Mouse (Mus musculus) hindbrain, postnatal 0 days (tissue): ENCODE data around the gene Angpt4. TPM values are rescaled to one million over a fixed set of nuclear protein-coding genes. Genes with fewer than 3 reads are reported as not detected.
A peak's percentile ranks its signal among the peaks of the same experiment; 100 is the strongest.

Experiments
- ATAC-seq: fragments of 200-750 bp; cut with Nextera tagmentation; 2 replicates; pipeline ENCODE4 v1.8.0; 2017; ENCODE audit warnings: mild to moderate bottlenecking, moderate TSS enrichment, moderate library complexity
- DNase-seq: peaks from one replicate; pipeline ENCODE4 v3.0.0-alpha.2; 2015; ENCODE audit warnings: low spot score
- H3K27ac ChIP-seq: fragments of 300-500 bp; sonication (generic); 2 replicates; pipeline ENCODE4 v1.5.1; 2014; ENCODE audit warnings: mild to moderate bottlenecking
- H3K27me3 ChIP-seq: fragments of 300-500 bp; sonication (generic); 2 replicates; pipeline ENCODE4 v1.6.1; 2014; ENCODE audit warnings: low read length, mixed read lengths; ENCODE audit not compliant: insufficient read depth
- H3K36me3 ChIP-seq: fragments of 300-500 bp; sonication (generic); 2 replicates; pipeline ENCODE4 v1.6.1; 2014; ENCODE audit warnings: low read length, mixed read lengths; ENCODE audit not compliant: insufficient read depth
- H3K4me1 ChIP-seq: fragments of 300-500 bp; sonication (generic); 2 replicates; pipeline ENCODE4 v1.6.1; 2014; ENCODE audit warnings: antibody characterized with exemption, low read length, mixed read lengths; ENCODE audit not compliant: insufficient read depth
- H3K4me2 ChIP-seq: fragments of 300-500 bp; sonication (generic); 2 replicates; pipeline ENCODE4 v1.6.1; 2014; ENCODE audit warnings: low read depth, mild to moderate bottlenecking, low read length, moderate library complexity, mixed read lengths
- H3K4me3 ChIP-seq: fragments of 300-500 bp; sonication (generic); 2 replicates; pipeline ENCODE4 v1.5.1; 2014; ENCODE audit warnings: low read length
- H3K9ac ChIP-seq: fragments of 300-500 bp; sonication (generic); replicated peaks from 2 replicates; pipeline ENCODE4 v1.6.1; 2014; ENCODE audit warnings: mild to moderate bottlenecking, low read length, moderate library complexity, mixed read lengths
- H3K9me3 ChIP-seq: fragments of 300-500 bp; sonication (generic); 2 replicates; pipeline ENCODE4 v1.6.1; 2016; ENCODE audit warnings: low read length, mixed read lengths
- CTCF ChIP-seq: IDR thresholded peaks from 2 replicates; pipeline ENCODE4 v1.5.1; 2016; ENCODE audit warnings: antibody characterized with exemption, control low read depth, low read depth
- WGBS: fragments of 180-500 bp; shearing (Covaris S2); extraction: QIAGEN DNeasy Blood & Tissue Kit; methylation state at CpG from one replicate; pipeline ENCODE4 v1.1.7; 2014; 5-methylcytosine and 5-hydroxymethylcytosine counted together
- microRNA counts: library from miRNA; unstranded; fragments of <30 nt; microRNA quantifications from one replicate; lab custom pipeline; 2015
- microRNA-seq, 2 experiments: library from miRNA; unstranded; fragments of <30 nt; microRNA quantifications; one replicate each; pipeline ENCODE4; 2016
- polyA plus RNA-seq: library from polyadenylated mRNA; unstranded; fragments of >200 nt; fragmentation: Nextera tagmentation; extraction: Ambion mirVana; gene quantifications from 2 replicates; pipeline ENCODE4 v1.2.1, GENCODE M21; 2015
- total RNA-seq: library from RNA; depleted of rRNA; stranded (reverse); fragments of >200 nt; gene quantifications from 2 replicates; pipeline ENCODE4 v1.2.3, GENCODE M21; 2014; rRNA removed

Gene Angpt4
- total and polyA plus RNA-seq, 2 experiments from 2014 or later: 0.10 to 0.28 TPM

GRCm38 (mm10) chr2:151985426-151986172 is 74.6 kb downstream of the Angpt4 start:
- no peak for TF ChIP-seq CTCF
- Histone ChIP-seq H3K4me2 (no peak overlapping the region), H3K36me3 (no peaks in the 10 kb centered on the region), H3K4me3 (no peak overlapping the region), H3K27me3 (no peaks in the 10 kb centered on the region), H3K4me1 (no peaks in the 10 kb centered on the region), H3K27ac (no peak overlapping the region), H3K9ac (no peak overlapping the region), H3K9me3 (no peaks in the 10 kb centered on the region)
- DNase-seq (no peak), ATAC-seq (no peak)
- WGBS: 73% methylated on average over 7 of the region's 7 CpGs

- H3K4me2 ChIP-seq: no peak overlapping the region
- ATAC-seq (no peak), DNase-seq (no peak)
- no peak for TF ChIP-seq CTCF
- H3K36me3 ChIP-seq: no peaks in the 10 kb centered on the region
- H3K4me3 ChIP-seq: no peak overlapping the region
- WGBS: 83% methylated on average over 8 of the region's 8 CpGs
- no peak overlapping the region for H3K27ac ChIP-seq
- H3K9ac ChIP-seq: no peak overlapping the region
- no peaks in the 10 kb centered on the region for H3K4me1 ChIP-seq
- H3K9me3 ChIP-seq: no peaks in the 10 kb centered on the region
- H3K27me3 ChIP-seq: no peaks in the 10 kb centered on the region
Measured at GRCm38 (mm10) chr2:151986958-151987357, 75.9 kb downstream of the Angpt4 start.

- Histone ChIP-seq H3K4me3 (no peak overlapping the region), H3K4me1 (no peaks in the 10 kb centered on the region), H3K27me3 (no peaks in the 10 kb centered on the region), H3K9ac (no peak overlapping the region), H3K27ac (no peak overlapping the region), H3K36me3 (no peaks in the 10 kb centered on the region), H3K9me3 (no peaks in the 10 kb centered on the region), H3K4me2 (no peak overlapping the region)
- DNase-seq (no peak), ATAC-seq (no peak)
- TF ChIP-seq CTCF: 0 out of 2 replicates have a peak, but pooled peaks have one; percentile 25
- 61% methylated on average over 2 of the region's 2 CpGs for WGBS
Measured at GRCm38 (mm10) chr2:151988978-151989377, 78.0 kb downstream of the Angpt4 start.

GRCm38 (mm10) chr2:151990985-151991394 is 80.0 kb downstream of the Angpt4 start:
- no peak for TF ChIP-seq CTCF
- no peaks in the 10 kb centered on the region for H3K27me3 ChIP-seq
- ATAC-seq (peak; percentile 84), DNase-seq (peak; percentile 77)
- H3K9ac ChIP-seq: no peak overlapping the region
- no peak overlapping the region for H3K4me2 ChIP-seq
- H3K27ac ChIP-seq: peak overlapping the region; percentile 58; the same call in 1 of the 2 replicates
- no peaks in the 10 kb centered on the region for H3K4me1 ChIP-seq
- no peak overlapping the region for H3K4me3 ChIP-seq
- no peaks in the 10 kb centered on the region for H3K36me3 ChIP-seq
- 19% methylated on average over 1 of the region's 1 CpGs for WGBS
- no peaks in the 10 kb centered on the region for H3K9me3 ChIP-seq

GRCm38 (mm10) chr2:151991446-151991845 is 80.4 kb downstream of the Angpt4 start:
- no peak overlapping the region for H3K4me2 ChIP-seq
- H3K4me1 ChIP-seq: no peaks in the 10 kb centered on the region
- no peak overlapping the region for H3K4me3 ChIP-seq
- ATAC-seq: peak; percentile 30
- no peaks in the 10 kb centered on the region for H3K9me3 ChIP-seq
- H3K36me3 ChIP-seq: no peaks in the 10 kb centered on the region
- 32% methylated on average over 5 of the region's 5 CpGs for WGBS
- peak overlapping the region; percentile 58; the same call in 1 of the 2 replicates for H3K27ac ChIP-seq
- TF ChIP-seq CTCF: no peak
- H3K9ac ChIP-seq: no peak overlapping the region
- H3K27me3 ChIP-seq: peaks cover 1% of the 10 kb centered on the region; the same call in 1 of the 2 replicates
- DNase-seq: no peak

GRCm38 (mm10) chr2:151994350-151995122 is 83.5 kb downstream of the Angpt4 start:
- Histone ChIP-seq H3K4me3 (peak overlapping the region; percentile 3; the same call in 1 of the 2 replicates), H3K9ac (no peak overlapping the region), H3K27me3 (peaks cover 8% of the 10 kb centered on the region; the same call in 1 of the 2 replicates), H3K4me1 (no peaks in the 10 kb centered on the region), H3K36me3 (no peaks in the 10 kb centered on the region), H3K27ac (no peak overlapping the region), H3K4me2 (peak overlapping the region; percentile 41), H3K9me3 (no peaks in the 10 kb centered on the region)
- peak; percentile 91 for TF ChIP-seq CTCF
- DNase-seq (peak; percentile 86), ATAC-seq (no peak)
- 8% methylated on average over 22 of the region's 22 CpGs for WGBS

MicroRNAs within 50 kb of the gene (microRNA counts, 519-probe panel; counts per million panel counts)
- microRNA mmu-miR-1953 (lab: Ali Mortazavi, UCI): 2,369 counts per million, percentile 35 among the panel's probes with 10 or more counts

Small RNA genes lying within 50 kb of the gene (microRNA-seq; reads per million reads assigned to microRNA genes)
- 0 to 0.71 reads per million in 2 experiments for gene Mir1953

Other genes starting within 250 kb of the Angpt4 start
- 0.11 and 0.58 TPM in 2 replicates for gene Rad21l, start 242.7 kb upstream of the Angpt4 start, total RNA-seq
- 0.25 and 0.28 TPM in 2 replicates for gene Rad21l, start 242.7 kb upstream of the Angpt4 start, polyA plus RNA-seq
- gene Tmem74b, start 209.2 kb upstream of the Angpt4 start, total RNA-seq: 27.3 and 35.8 TPM in 2 replicates
- gene Tmem74b, start 209.2 kb upstream of the Angpt4 start, polyA plus RNA-seq: 22.3 and 22.6 TPM in 2 replicates
- 63.5 and 73.7 TPM in 2 replicates for gene Psmf1, start 167.0 kb upstream of the Angpt4 start, total RNA-seq
- 68.6 and 69.1 TPM in 2 replicates for gene Psmf1, start 167.0 kb upstream of the Angpt4 start, polyA plus RNA-seq
- 0.16 and 0.22 TPM in 2 replicates for gene Rspo4, start 68.3 kb upstream of the Angpt4 start, total RNA-seq
- gene Rspo4, start 68.3 kb upstream of the Angpt4 start, polyA plus RNA-seq: 0.33 and 0.51 TPM in 2 replicates
- gene Fam110a, start 69.0 kb downstream of the Angpt4 start, total RNA-seq: 25.4 and 27.3 TPM in 2 replicates
- gene Fam110a, start 69.0 kb downstream of the Angpt4 start, polyA plus RNA-seq: 35.8 and 36.5 TPM in 2 replicates
- 2.7 and 3.1 TPM in 2 replicates for gene Slc52a3, start 85.3 kb downstream of the Angpt4 start, total RNA-seq
- gene Slc52a3, start 85.3 kb downstream of the Angpt4 start, polyA plus RNA-seq: 2.6 and 2.7 TPM in 2 replicates
- 13.3 and 18.4 TPM in 2 replicates for gene Scrt2, start 170.3 kb downstream of the Angpt4 start, total RNA-seq
- gene Scrt2, start 170.3 kb downstream of the Angpt4 start, polyA plus RNA-seq: 4.1 and 4.4 TPM in 2 replicates
- 51.7 and 54.5 TPM in 2 replicates for gene Srxn1, start 194.3 kb downstream of the Angpt4 start, total RNA-seq
- gene Srxn1, start 194.3 kb downstream of the Angpt4 start, polyA plus RNA-seq: 26.4 and 26.8 TPM in 2 replicates
- gene Tcf15, start 232.4 kb downstream of the Angpt4 start, total RNA-seq: 4.9 TPM in 1 of 2 replicates, not detected in the other
- gene Tcf15, start 232.4 kb downstream of the Angpt4 start, polyA plus RNA-seq: 0.74 and 1.2 TPM in 2 replicates